Comparison of ENCODE assay signal across 30 mouse cellular contexts in genomic region chr1:56789641-56790040, GRCm38 (mm10).
A peak's percentile ranks its signal among the peaks of the same experiment; 100 is the strongest.
DNase-seq lines count a peak whose midpoint lies in the region; ATAC-seq and TF ChIP-seq lines count a peak whose summit lies in the region.
"Had no signal": no experiment of that assay in that cellular context is flagged by ENCODE, and none has a peak within 500 bp of the region (broad histone marks: within the 10 kb centered on the region; RNA-seq: fewer than 3 reads in every experiment).

No protein-coding gene starts in this region.

- 72% methylated on average over 2 of the region's 2 CpGs for WGBS in lung, postnatal 0 days
- WGBS in liver, postnatal 0 days (ENCODE audit: insufficient replicate concordance) = 64% methylated on average over 2 of the region's 2 CpGs

- DNase-seq in lung, postnatal 0 days (ENCODE audit: low spot score) = peak; percentile 10
- no peak for DNase-seq in lung, postnatal 4 days
- DNase-seq in 3T3-L1 (ENCODE audit: low read depth, low spot score) = peak; percentile 19
- DNase-seq in liver, postnatal 0 days = no peak
- no peak for DNase-seq in kidney, adult 18-20 months
- no peak for DNase-seq in adrenal gland, postnatal 25 days
- DNase-seq: adrenal gland, adult 8-10 months; adrenal gland, postnatal 14 days; B cell, adult 2 months; cerebellum, adult 11 months; cerebellum, adult 18-20 months; cerebellum, adult 8-10 months; cerebellum, adult 9-11 months; cerebellum, postnatal 14 days; cerebellum, postnatal 36 days; embryo, embryonic 11 days had no signal

- H3K9me3 ChIP-seq in lung, postnatal 0 days (ENCODE audit: low read length) = no peaks in the 10 kb centered on the region
- no peaks in the 10 kb centered on the region for H3K9me3 ChIP-seq in liver, postnatal 0 days (ENCODE audit: low read length)
- H3K9me3 ChIP-seq: embryonic facial prominence, embryonic 13.5 days; embryonic facial prominence, embryonic 15.5 days; forebrain, embryonic 10.5 days; forebrain, embryonic 12.5 days had no signal

- H3K36me3 ChIP-seq in lung, postnatal 0 days (ENCODE audit: insufficient read depth, low read length) = no peaks in the 10 kb centered on the region
- H3K36me3 ChIP-seq in liver, postnatal 0 days (replicated peaks; ENCODE audit: insufficient read depth, low read length) = no peaks in the 10 kb centered on the region
- H3K36me3 ChIP-seq: embryonic facial prominence, embryonic 15.5 days; forebrain, embryonic 10.5 days; forebrain, embryonic 12.5 days; G1E had no signal

- H3K27ac ChIP-seq in lung, postnatal 0 days (ENCODE audit: low read length) = no peak overlapping the region
- H3K27ac ChIP-seq in liver, postnatal 0 days (ENCODE audit: low read depth) = no peak overlapping the region
- H3K27ac ChIP-seq: embryonic facial prominence, embryonic 13.5 days; embryonic facial prominence, embryonic 15.5 days; forebrain, embryonic 10.5 days; forebrain, embryonic 12.5 days had no signal

- ATAC-seq in lung, postnatal 0 days = no peak
- ATAC-seq in granulocyte monocyte progenitor cell, adult 5-6 weeks (replicated peaks; ENCODE audit: poor library complexity, severe bottlenecking) = peak; percentile 44; the same call in 1 of the 2 replicates
- ATAC-seq in megakaryocyte progenitor cell, adult 5-6 weeks (replicated peaks; ENCODE audit: poor library complexity) = peak; percentile 63
- no peak for ATAC-seq in liver, postnatal 0 days
- ATAC-seq: activated CD4-positive, CD25-positive, alpha-beta regulatory T cell, adult 4 months; CD4-positive, CD25-positive, alpha-beta regulatory T cell, adult 4 months; forebrain, embryonic 14.5 days; forebrain, embryonic 16.5 days; Patski had no signal

- no peaks in the 10 kb centered on the region for H3K4me1 ChIP-seq in lung, postnatal 0 days (ENCODE audit: insufficient read depth, low read depth, low read length)
- no peaks in the 10 kb centered on the region for H3K4me1 ChIP-seq in liver, postnatal 0 days (ENCODE audit: insufficient read depth)
- H3K4me1 ChIP-seq: embryonic facial prominence, embryonic 13.5 days; embryonic facial prominence, embryonic 15.5 days; forebrain, embryonic 10.5 days; forebrain, embryonic 12.5 days had no signal

- H3K4me3 ChIP-seq in lung, postnatal 0 days (ENCODE audit: low read depth, low read length) = no peak overlapping the region
- no peak overlapping the region for H3K4me3 ChIP-seq in liver, postnatal 0 days (ENCODE audit: low read depth, low read length)
- H3K4me3 ChIP-seq: embryonic facial prominence, embryonic 13.5 days; embryonic facial prominence, embryonic 15.5 days; erythroblast, embryonic 14.5 days; forebrain, embryonic 10.5 days; forebrain, embryonic 12.5 days had no signal

- no peak overlapping the region for H3K9ac ChIP-seq in lung, postnatal 0 days (replicated peaks; ENCODE audit: low read depth)
- H3K9ac ChIP-seq in liver, postnatal 0 days (replicated peaks) = no peak overlapping the region
- H3K9ac ChIP-seq: embryonic facial prominence, embryonic 13.5 days; embryonic facial prominence, embryonic 15.5 days; forebrain, embryonic 12.5 days had no signal

- TF ChIP-seq CTCF in lung, postnatal 0 days (IDR thresholded peaks at IDR 0.05) = no peak
- TF ChIP-seq CTCF in liver, postnatal 0 days (IDR thresholded peaks at IDR 0.05; ENCODE audit: low read depth) = no peak

- no peak for TF ChIP-seq EP300 in lung, postnatal 0 days (IDR thresholded peaks at IDR 0.05)
- no peak for TF ChIP-seq EP300 in liver, postnatal 0 days (IDR thresholded peaks at IDR 0.05; ENCODE audit: low read depth)

- no peak overlapping the region for H3K4me2 ChIP-seq in lung, postnatal 0 days (replicated peaks; ENCODE audit: low read depth, low read length)
- no peak overlapping the region for H3K4me2 ChIP-seq in liver, postnatal 0 days (ENCODE audit: low read depth, low read length)
- H3K4me2 ChIP-seq: embryonic facial prominence, embryonic 13.5 days; embryonic facial prominence, embryonic 15.5 days; forebrain, embryonic 12.5 days had no signal

- H3K27me3 ChIP-seq in lung, postnatal 0 days (replicated peaks; ENCODE audit: insufficient read depth, low read length) = no peaks in the 10 kb centered on the region
- H3K27me3 ChIP-seq in liver, postnatal 0 days (ENCODE audit: insufficient read depth, low read length) = no peaks in the 10 kb centered on the region
- H3K27me3 ChIP-seq: CH12.LX; embryonic facial prominence, embryonic 13.5 days; embryonic facial prominence, embryonic 15.5 days; forebrain, embryonic 12.5 days had no signal

Comparison
In these comparisons a context has a peak if more than half of its experiments do, and no peak if none do; other contexts are left out.
1. DNase-seq: peak in lung, postnatal 0 days (single experiment) and 3T3-L1 (single experiment); none in lung, postnatal 4 days (0 of 2), liver, postnatal 0 days (single experiment), kidney, adult 18-20 months (single experiment) and adrenal gland, postnatal 25 days (single experiment).
2. ATAC-seq: peak in granulocyte monocyte progenitor cell, adult 5-6 weeks (single experiment) and megakaryocyte progenitor cell, adult 5-6 weeks (single experiment); none in lung, postnatal 0 days (single experiment) and liver, postnatal 0 days (single experiment).